Mouse (Mus musculus): ENCODE measurements around the gene Ptgr2. TPM values are rescaled to one million over a fixed set of nuclear protein-coding genes. Genes with fewer than 3 reads are reported as not detected.
A peak's percentile ranks its signal among the peaks of the same experiment; 100 is the strongest.
"Not testable (repeated sequence)": the region's sequence is repeated elsewhere in the genome, so short reads cannot be mapped to it uniquely, and the experiment has no call there.

Gene Ptgr2
- total RNA-seq, 1 experiment from 2014 or later = 34.4 TPM

- no peak for ATAC-seq (ENCODE audit: extremely low read depth, insufficient number of reproducible peaks, low FRiP score, poor library complexity, severe bottlenecking)
Measured at GRCm38 (mm10) chr12:84297851-84298250, 12.8 kb downstream of the Ptgr2 start.

- no peak for ATAC-seq (ENCODE audit: extremely low read depth, insufficient number of reproducible peaks, low FRiP score, poor library complexity, severe bottlenecking)
Measured at GRCm38 (mm10) chr12:84299265-84299664, 14.2 kb downstream of the Ptgr2 start.

- ATAC-seq (ENCODE audit: extremely low read depth, insufficient number of reproducible peaks, low FRiP score, poor library complexity, severe bottlenecking) = no peak
Measured at GRCm38 (mm10) chr12:84304101-84304500, 19.1 kb downstream of the Ptgr2 start.

GRCm38 (mm10) chr12:84304554-84304953 lies 19.5 kb downstream of the Ptgr2 start:
- no peak for ATAC-seq (ENCODE audit: extremely low read depth, insufficient number of reproducible peaks, low FRiP score, poor library complexity, severe bottlenecking)

- no peak for ATAC-seq (ENCODE audit: extremely low read depth, insufficient number of reproducible peaks, low FRiP score, poor library complexity, severe bottlenecking)
Measured at GRCm38 (mm10) chr12:84311306-84311705, 26.3 kb downstream of the Ptgr2 start.

- ATAC-seq (ENCODE audit: extremely low read depth, insufficient number of reproducible peaks, low FRiP score, poor library complexity, severe bottlenecking) = no peak
Measured at GRCm38 (mm10) chr12:84316006-84316405, 31.0 kb downstream of the Ptgr2 start.

GRCm38 (mm10) chr12:84316721-84317621 lies 31.9 kb downstream of the Ptgr2 start, which contains the start of gene Zfp410:
Gene Zfp410 (plus strand): TSS chr12:84316852.
- peak; percentile 82 for ATAC-seq (ENCODE audit: extremely low read depth, insufficient number of reproducible peaks, low FRiP score, poor library complexity, severe bottlenecking)

GRCm38 (mm10) chr12:84327111-84327512 lies 42.1 kb downstream of the Ptgr2 start:
- no peak for ATAC-seq (ENCODE audit: extremely low read depth, insufficient number of reproducible peaks, low FRiP score, poor library complexity, severe bottlenecking)

GRCm38 (mm10) chr12:84336963-84337625 lies 52.1 kb downstream of the Ptgr2 start:
- ATAC-seq (ENCODE audit: extremely low read depth, insufficient number of reproducible peaks, low FRiP score, poor library complexity, severe bottlenecking) = peak; percentile 58; the same call in 1 of the 2 replicates

GRCm38 (mm10) chr12:84347192-84347591 lies 62.2 kb downstream of the Ptgr2 start:
- no peak for ATAC-seq (ENCODE audit: extremely low read depth, insufficient number of reproducible peaks, low FRiP score, poor library complexity, severe bottlenecking)

GRCm38 (mm10) chr12:84358699-84359098 lies 73.7 kb downstream of the Ptgr2 start:
- not testable (repeated sequence) for ATAC-seq (ENCODE audit: extremely low read depth, insufficient number of reproducible peaks, low FRiP score, poor library complexity, severe bottlenecking)

- ATAC-seq (ENCODE audit: extremely low read depth, insufficient number of reproducible peaks, low FRiP score, poor library complexity, severe bottlenecking) = peak; percentile 93
Measured at GRCm38 (mm10) chr12:84361555-84362489, 76.8 kb downstream of the Ptgr2 start, which contains the start of the genes Coq6 and Fam161b. Gene Coq6 (plus strand): TSS chr12:84361657. Gene Fam161b (minus strand): TSS chr12:84361833.

GRCm38 (mm10) chr12:84362872-84363271 lies 77.8 kb downstream of the Ptgr2 start:
- no peak for ATAC-seq (ENCODE audit: extremely low read depth, insufficient number of reproducible peaks, low FRiP score, poor library complexity, severe bottlenecking)

GRCm38 (mm10) chr12:84364291-84364690 lies 79.3 kb downstream of the Ptgr2 start:
- ATAC-seq (ENCODE audit: extremely low read depth, insufficient number of reproducible peaks, low FRiP score, poor library complexity, severe bottlenecking) = no peak

GRCm38 (mm10) chr12:84365137-84365536 lies 80.1 kb downstream of the Ptgr2 start:
- no peak for ATAC-seq (ENCODE audit: extremely low read depth, insufficient number of reproducible peaks, low FRiP score, poor library complexity, severe bottlenecking)
